Mouse (Mus musculus): ENCODE results near the gene Tbck. TPM values are rescaled to one million over a fixed set of nuclear protein-coding genes. Genes with fewer than 3 reads are reported as not detected.

The Tbck gene
- polyA plus RNA-seq, 1 experiment from 2014 or later = 24.5 TPM

DNA sequence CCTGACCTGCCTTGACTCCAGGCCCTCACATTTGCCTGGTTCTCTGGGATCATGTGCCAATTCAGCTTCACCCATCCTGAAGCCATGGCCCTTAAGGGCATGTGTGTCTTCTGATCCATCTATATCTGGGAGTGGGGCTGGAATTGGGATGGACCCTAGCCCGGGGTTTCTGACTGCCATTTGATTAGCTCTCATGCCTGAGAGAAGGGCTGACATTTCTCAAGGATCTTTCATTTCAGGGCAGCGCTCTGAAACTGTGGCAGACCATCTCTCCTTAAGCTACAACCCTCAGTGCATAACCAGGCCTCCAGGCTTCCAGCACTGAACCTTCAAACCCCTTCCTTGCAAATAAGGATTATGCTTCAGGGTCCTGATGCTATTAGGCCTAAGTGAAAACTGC is 166.5 kb downstream of the Tbck start:
- WGBS = 83% methylated on average over 2 of the region's 2 CpGs

DNA sequence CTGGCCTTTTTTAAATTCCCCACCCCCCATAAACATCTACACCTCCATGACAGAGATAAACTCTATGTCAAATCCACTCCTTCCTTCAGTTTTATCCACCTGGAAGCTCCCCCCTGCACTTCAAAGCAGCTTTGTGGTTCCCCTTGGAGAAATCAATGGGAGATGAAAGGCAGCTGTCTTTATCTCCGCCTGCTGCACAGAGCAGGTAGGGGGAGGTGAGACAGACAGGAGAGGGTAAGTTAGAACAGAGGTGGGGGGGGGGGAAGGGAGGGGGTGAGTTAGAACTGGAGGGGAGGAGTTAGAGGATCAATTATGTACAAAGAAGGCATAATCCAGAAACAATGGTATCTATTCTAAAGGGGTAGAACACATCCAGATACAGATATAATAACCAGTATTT is 167.5 kb downstream of the Tbck start:
- Histone ChIP-seq H3K27ac (no peak overlapping the region), H3K4me1 (replicated peaks) (peaks cover 15% of the 10 kb centered on the region), H3K4me3 (no peak overlapping the region), H3K9me3 (no peaks in the 10 kb centered on the region), H3K27me3 (ENCODE audit: insufficient read depth, poor library complexity, severe bottlenecking) (no peaks in the 10 kb centered on the region), H3K36me3 (no peaks in the 10 kb centered on the region)
- DNase-seq (ENCODE audit: low spot score) = no peak
- WGBS = 70% methylated on average over 1 of the region's 1 CpGs

More for the DNA sequence above, 166.5 kb downstream of the Tbck start:
- no peak overlapping the region for H3K27ac ChIP-seq
- H3K36me3 ChIP-seq = no peaks in the 10 kb centered on the region
- no peak overlapping the region for H3K4me3 ChIP-seq
- H3K9me3 ChIP-seq = no peaks in the 10 kb centered on the region
- peaks cover 6% of the 10 kb centered on the region; the same call in 1 of the 2 replicates for H3K4me1 ChIP-seq (replicated peaks)
- DNase-seq (ENCODE audit: low spot score) = no peak
- no peaks in the 10 kb centered on the region for H3K27me3 ChIP-seq (ENCODE audit: insufficient read depth, poor library complexity, severe bottlenecking)

DNA sequence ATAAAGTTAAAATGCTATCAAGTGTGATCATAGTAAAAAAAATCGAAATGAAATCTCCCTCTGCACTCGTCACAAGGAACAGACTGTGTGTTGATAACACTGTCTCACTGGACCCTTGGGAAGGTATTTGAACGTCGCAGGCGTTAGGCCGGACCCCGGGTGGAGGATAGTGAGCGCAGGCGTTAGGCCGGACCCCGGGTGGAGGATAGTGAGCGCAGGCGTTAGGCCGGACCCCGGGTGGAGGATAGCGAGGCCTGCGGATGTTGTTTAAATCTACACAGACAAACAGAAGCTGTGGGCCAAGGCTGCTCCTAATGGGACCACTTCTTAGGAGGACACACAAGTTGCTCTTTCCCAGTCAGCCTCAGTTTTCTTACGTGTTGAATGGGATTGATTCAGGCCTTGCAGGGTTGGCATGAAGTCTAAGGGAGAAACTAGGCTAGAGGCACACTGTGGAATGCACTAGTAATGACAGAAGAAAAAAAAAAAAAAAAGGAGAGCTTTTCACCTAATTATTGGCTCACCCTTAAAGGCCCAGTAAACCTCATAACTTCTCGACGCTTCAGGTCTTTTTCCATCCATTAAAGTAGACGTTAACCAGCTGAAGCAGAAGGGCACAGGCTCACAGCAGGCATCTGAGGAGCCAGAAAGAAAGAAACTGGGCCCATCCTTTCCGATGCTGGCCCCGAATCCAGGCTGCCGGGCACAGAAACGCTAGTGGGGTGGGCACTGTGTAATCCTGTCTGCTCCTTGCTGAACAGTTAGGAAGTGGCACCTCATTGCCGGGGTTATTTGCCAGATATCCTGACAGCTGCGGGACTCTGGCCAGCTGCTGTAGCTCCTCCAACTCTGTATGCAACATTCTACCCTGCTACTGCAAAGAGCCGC is 168.1 kb downstream of the Tbck start:
- Histone ChIP-seq H3K27ac (no peak overlapping the region), H3K27me3 (ENCODE audit: insufficient read depth, poor library complexity, severe bottlenecking) (no peaks in the 10 kb centered on the region), H3K4me1 (replicated peaks) (peaks cover 19% of the 10 kb centered on the region), H3K4me3 (no peak overlapping the region), H3K9me3 (no peaks in the 10 kb centered on the region), H3K36me3 (no peaks in the 10 kb centered on the region)
- 73% methylated on average over 28 of the region's 28 CpGs for WGBS
- DNase-seq (ENCODE audit: low spot score) = no peak

DNA sequence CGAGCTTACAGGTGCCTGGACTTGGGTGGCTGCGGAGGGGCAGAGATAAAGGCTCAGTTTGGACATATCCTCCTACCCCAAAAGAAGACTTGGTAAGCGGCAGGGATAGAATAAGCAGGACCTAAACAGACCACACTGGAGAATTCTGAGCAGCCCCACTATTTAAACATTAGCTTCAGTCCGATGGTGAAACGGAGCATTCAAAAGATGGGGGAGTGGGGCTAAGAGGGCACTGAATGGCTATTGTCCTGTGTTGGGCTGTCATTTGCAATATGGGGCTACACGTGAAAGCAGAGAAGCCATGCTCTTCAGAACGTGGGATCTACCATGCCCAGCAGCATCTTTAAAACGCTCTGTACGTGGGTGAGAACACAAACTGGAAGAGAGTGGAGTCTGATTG is 170.3 kb downstream of the Tbck start:
- H3K27ac ChIP-seq = no peak overlapping the region
- no peak overlapping the region for H3K4me3 ChIP-seq
- DNase-seq (ENCODE audit: low spot score) = no peak
- 87% methylated on average over 9 of the region's 9 CpGs for WGBS
- no peaks in the 10 kb centered on the region for H3K36me3 ChIP-seq
- H3K27me3 ChIP-seq (ENCODE audit: insufficient read depth, poor library complexity, severe bottlenecking) = no peaks in the 10 kb centered on the region
- peaks cover 27% of the 10 kb centered on the region for H3K4me1 ChIP-seq (replicated peaks)
- H3K9me3 ChIP-seq = no peaks in the 10 kb centered on the region

DNA sequence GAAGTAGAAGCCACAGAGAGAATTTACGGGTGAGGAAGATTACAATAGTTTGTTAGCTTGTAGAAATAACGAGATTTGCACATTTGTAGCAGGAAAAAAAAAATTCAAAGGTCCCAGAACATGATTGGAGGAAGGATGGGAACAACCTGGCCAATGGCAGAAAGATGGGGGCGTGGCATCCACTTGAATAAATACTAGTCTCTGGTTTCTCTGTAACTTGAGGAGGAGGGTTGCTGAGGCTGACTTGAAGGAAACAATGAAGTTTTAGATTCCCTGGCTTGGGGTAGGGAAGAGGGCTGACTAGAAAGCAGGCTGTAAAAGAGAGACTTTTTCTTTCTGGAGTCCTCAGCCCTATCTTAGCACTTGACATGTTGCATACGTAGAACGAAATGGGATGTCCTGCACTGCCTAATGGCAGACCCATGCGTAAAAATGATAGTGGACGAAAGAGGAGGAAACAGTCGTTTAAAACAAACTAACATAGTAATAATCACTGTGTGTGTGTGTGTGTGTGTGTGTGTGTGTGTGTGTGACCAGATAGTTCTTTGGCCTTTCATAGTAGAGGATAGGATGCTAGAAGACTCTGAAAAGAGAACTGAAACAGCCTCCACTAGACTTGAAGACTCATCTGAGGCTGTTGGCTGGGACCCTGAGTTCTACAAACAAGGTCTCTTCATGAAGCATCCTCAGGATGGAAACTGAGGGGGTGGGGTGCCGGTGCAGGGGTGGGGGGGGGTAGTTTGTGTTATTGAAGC is 171.7 kb downstream of the Tbck start:
- peak; percentile 40 for DNase-seq (ENCODE audit: low spot score)
- Histone ChIP-seq H3K36me3 (no peaks in the 10 kb centered on the region), H3K4me3 (no peak overlapping the region), H3K27me3 (ENCODE audit: insufficient read depth, poor library complexity, severe bottlenecking) (no peaks in the 10 kb centered on the region), H3K9me3 (no peaks in the 10 kb centered on the region), H3K27ac (peak overlapping the region; percentile 62), H3K4me1 (replicated peaks) (peaks cover 33% of the 10 kb centered on the region)
- WGBS = 64% methylated on average over 9 of the region's 9 CpGs

DNA sequence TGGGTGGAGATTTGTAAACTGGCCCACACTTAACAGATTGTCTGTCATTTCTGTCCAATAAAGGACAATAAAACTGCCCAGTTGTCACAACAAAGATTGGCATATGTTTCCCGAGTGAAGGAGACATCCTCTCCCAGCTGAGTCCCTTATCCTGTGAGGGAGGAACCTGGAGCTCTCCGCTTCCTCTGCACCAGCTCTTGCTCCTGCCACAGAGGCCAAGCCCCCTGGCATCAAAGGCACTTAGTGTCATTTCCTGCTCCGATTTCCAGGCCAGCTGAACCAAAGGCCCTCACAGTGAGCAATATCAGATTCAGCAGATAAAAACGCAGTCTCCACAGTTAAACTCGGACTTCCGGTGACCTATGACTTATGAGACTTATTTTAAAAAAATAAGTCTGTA is 172.7 kb downstream of the Tbck start:
- H3K9me3 ChIP-seq = no peaks in the 10 kb centered on the region
- no peak overlapping the region for H3K27ac ChIP-seq
- H3K36me3 ChIP-seq = no peaks in the 10 kb centered on the region
- no peak overlapping the region for H3K4me3 ChIP-seq
- H3K4me1 ChIP-seq (replicated peaks) = peaks cover 33% of the 10 kb centered on the region
- WGBS = 62% methylated on average over 6 of the region's 6 CpGs
- no peak for DNase-seq (ENCODE audit: low spot score)
- H3K27me3 ChIP-seq (ENCODE audit: insufficient read depth, poor library complexity, severe bottlenecking) = no peaks in the 10 kb centered on the region

DNA sequence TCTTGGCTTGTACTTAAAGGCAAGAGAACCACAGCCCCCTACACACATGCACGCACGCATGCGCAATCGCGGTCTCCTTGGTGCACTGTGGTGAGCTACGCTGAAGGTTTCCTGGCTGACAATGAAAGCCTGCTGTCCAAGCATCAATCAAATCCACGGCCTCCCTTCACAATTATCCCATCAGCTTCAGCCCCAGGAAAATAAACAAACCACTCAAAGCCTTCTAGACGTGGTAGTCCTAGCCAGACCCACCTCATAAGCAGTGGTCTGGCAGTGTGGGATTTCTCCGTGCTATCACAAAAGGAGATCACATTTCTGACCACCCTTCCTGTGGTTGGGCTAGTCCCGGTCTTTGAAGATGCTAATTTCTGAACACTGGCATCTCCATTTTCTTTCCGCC is 174.9 kb downstream of the Tbck start:
- H3K9me3 ChIP-seq = no peaks in the 10 kb centered on the region
- WGBS = 68% methylated on average over 11 of the region's 11 CpGs
- H3K36me3 ChIP-seq = no peaks in the 10 kb centered on the region
- H3K4me3 ChIP-seq = no peak overlapping the region
- peaks cover 38% of the 10 kb centered on the region for H3K4me1 ChIP-seq (replicated peaks)
- DNase-seq (ENCODE audit: low spot score) = no peak
- H3K27me3 ChIP-seq (ENCODE audit: insufficient read depth, poor library complexity, severe bottlenecking) = no peaks in the 10 kb centered on the region
- H3K27ac ChIP-seq = peak overlapping the region; percentile 62; the same call in 1 of the 2 replicates

DNA sequence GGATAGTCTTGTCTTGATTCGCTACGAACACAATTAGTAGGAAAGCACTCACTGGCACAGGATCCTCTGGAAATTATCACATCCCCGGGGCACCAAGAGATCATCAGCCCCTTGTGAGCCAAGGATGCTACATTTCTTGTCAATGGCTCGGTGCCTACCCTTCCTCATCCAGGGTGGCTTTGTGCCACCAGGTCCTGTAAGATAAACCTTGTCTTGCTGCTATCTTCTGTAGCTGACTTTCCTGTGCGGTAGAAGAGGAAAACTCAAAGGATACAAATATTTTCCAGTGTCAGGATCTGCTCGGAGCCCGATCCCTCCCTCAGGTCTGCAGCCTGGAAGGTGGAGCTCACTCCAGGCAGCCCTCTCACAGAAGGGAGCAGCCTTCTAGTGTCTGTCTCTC is 175.6 kb downstream of the Tbck start:
- WGBS = 87% methylated on average over 7 of the region's 7 CpGs
- Histone ChIP-seq H3K27me3 (ENCODE audit: insufficient read depth, poor library complexity, severe bottlenecking) (no peaks in the 10 kb centered on the region), H3K4me3 (no peak overlapping the region), H3K27ac (no peak overlapping the region), H3K9me3 (no peaks in the 10 kb centered on the region), H3K4me1 (replicated peaks) (peaks cover 39% of the 10 kb centered on the region), H3K36me3 (no peaks in the 10 kb centered on the region)
- no peak for DNase-seq (ENCODE audit: low spot score)

DNA sequence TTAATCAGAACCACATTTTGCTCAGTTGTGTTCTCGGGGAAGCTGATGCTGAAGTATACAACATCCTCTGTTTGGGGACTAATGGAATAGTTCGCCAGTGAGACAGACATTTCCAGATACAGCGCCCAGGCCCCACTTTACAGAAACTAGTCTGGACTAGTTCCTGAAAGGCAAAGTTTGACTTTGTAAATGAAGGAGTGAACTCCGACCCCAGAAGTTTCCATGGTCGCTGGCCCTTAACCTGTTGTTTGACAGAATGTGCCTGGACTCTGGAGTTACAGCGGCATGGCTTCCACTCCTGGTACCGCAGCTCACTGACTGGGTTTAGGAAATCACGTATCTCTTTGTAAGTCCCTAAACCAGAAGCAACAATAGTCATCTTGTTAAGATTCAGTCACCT is 176.9 kb downstream of the Tbck start:
- no peak for DNase-seq (ENCODE audit: low spot score)
- 74% methylated on average over 8 of the region's 8 CpGs for WGBS
- H3K4me1 ChIP-seq (replicated peaks) = peaks cover 34% of the 10 kb centered on the region
- H3K27ac ChIP-seq = no peak overlapping the region
- H3K4me3 ChIP-seq = no peak overlapping the region
- H3K27me3 ChIP-seq (ENCODE audit: insufficient read depth, poor library complexity, severe bottlenecking) = no peaks in the 10 kb centered on the region
- no peaks in the 10 kb centered on the region for H3K9me3 ChIP-seq
- no peaks in the 10 kb centered on the region for H3K36me3 ChIP-seq

DNA sequence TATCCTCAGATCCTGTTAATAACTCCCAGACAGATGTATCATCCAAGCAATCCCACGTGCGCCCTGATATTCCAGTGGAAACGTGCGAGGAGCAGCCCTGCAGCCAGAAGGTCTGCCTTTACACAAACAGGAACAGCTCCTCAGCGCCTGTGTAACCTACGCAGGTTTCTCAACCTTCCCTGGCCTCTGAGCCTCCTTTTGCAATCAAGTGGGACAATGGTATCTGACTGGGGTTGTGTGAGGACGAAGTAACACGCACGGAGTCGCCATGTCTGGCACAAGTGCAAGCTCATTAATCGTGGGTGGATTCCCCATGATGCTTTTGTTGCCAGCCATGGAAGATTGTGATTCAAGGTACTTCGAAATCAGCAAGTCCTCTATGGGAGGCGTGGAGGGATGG is 179.9 kb downstream of the Tbck start:
- H3K27me3 ChIP-seq (ENCODE audit: insufficient read depth, poor library complexity, severe bottlenecking) = no peaks in the 10 kb centered on the region
- H3K27ac ChIP-seq = no peak overlapping the region
- no peaks in the 10 kb centered on the region for H3K36me3 ChIP-seq
- no peak overlapping the region for H3K4me3 ChIP-seq
- peaks cover 20% of the 10 kb centered on the region for H3K4me1 ChIP-seq (replicated peaks)
- no peak for DNase-seq (ENCODE audit: low spot score)
- WGBS = 84% methylated on average over 13 of the region's 13 CpGs
- no peaks in the 10 kb centered on the region for H3K9me3 ChIP-seq

DNA sequence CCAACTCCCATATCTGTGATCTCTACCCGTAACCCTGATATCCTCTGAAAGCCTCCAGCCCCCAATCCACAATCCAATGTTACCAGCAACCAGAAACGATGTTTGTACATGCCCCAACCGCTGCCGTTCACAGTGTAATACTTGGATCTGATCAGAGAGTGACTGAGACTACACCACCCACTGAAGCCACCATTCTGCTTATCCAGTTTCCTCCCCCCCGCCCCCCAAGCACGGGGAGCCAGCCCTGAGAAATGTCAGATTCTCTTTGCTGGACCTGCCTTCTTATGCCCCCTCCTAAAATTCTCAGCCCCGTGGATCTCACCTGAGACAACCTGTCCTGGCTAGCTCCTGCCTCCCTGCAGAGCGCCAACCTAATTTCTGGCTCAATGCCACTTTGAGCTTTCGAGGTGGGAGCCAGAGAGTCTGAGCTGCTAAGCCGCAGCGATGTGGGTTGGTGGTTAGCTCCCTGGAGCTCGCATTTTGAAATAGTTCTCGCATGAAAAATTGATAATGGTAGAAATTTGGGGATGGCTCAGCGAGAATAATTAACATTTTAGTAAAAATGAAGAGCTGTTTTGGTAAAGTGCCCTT is 180.5 kb downstream of the Tbck start:
- no peaks in the 10 kb centered on the region for H3K36me3 ChIP-seq
- no peak for DNase-seq (ENCODE audit: low spot score)
- no peak overlapping the region for H3K4me3 ChIP-seq
- H3K9me3 ChIP-seq = no peaks in the 10 kb centered on the region
- 85% methylated on average over 14 of the region's 14 CpGs for WGBS
- H3K4me1 ChIP-seq (replicated peaks) = peaks cover 16% of the 10 kb centered on the region
- H3K27ac ChIP-seq = no peak overlapping the region
- H3K27me3 ChIP-seq (ENCODE audit: insufficient read depth, poor library complexity, severe bottlenecking) = no peaks in the 10 kb centered on the region

DNA sequence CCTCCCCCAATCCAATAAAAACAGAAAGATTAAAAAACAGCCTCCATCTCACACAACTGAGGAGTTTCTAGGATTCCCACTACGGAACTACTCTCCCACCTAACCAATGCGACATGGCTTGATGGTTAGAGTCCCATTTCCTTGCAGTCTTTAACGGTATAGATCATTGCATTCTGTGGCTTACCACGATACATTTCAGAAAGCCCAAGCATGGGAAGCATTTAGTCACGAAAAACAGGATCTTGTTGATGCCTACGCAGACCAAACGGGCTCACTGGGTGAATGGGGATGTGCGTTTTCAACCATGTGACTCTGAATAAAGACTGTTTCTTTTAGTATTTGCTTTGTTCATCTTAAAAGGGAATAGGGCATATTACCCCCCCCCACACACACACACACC is 181.0 kb downstream of the Tbck start:
- no peaks in the 10 kb centered on the region for H3K36me3 ChIP-seq
- WGBS = 91% methylated on average over 8 of the region's 8 CpGs
- H3K4me1 ChIP-seq (replicated peaks) = peaks cover 12% of the 10 kb centered on the region
- DNase-seq (ENCODE audit: low spot score) = no peak
- H3K27me3 ChIP-seq (ENCODE audit: insufficient read depth, poor library complexity, severe bottlenecking) = no peaks in the 10 kb centered on the region
- no peak overlapping the region for H3K4me3 ChIP-seq
- no peaks in the 10 kb centered on the region for H3K9me3 ChIP-seq
- H3K27ac ChIP-seq = no peak overlapping the region

DNA sequence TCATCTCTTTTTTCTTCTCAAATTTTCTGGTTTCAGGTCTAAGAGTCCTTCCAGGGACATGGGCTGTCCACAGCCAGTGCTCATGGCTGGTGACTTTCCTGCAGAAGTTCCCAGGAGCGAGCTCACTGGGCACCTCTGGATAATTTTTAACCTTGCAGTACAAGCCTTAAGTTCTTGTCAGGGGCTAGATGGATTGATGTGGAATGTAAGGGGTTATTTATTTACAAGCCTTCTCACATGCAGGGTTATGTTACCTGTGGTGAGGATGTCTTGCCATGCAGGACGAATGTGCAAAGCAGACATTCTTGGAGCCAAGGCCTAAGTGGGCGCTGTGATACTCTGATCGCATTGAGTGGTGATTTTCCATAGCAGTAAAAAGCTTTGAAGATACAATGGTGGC is 181.7 kb downstream of the Tbck start:
- WGBS = 85% methylated on average over 4 of the region's 4 CpGs
- H3K4me3 ChIP-seq = no peak overlapping the region
- no peaks in the 10 kb centered on the region for H3K9me3 ChIP-seq
- no peak overlapping the region for H3K27ac ChIP-seq
- H3K36me3 ChIP-seq = no peaks in the 10 kb centered on the region
- H3K27me3 ChIP-seq (ENCODE audit: insufficient read depth, poor library complexity, severe bottlenecking) = no peaks in the 10 kb centered on the region
- peaks cover 10% of the 10 kb centered on the region for H3K4me1 ChIP-seq (replicated peaks)
- no peak for DNase-seq (ENCODE audit: low spot score)

All from hindbrain, embryonic 10.5 days (tissue).